Mouse (Mus musculus): ENCODE measurements around the gene Utp14b. TPM values are rescaled to one million over a fixed set of nuclear protein-coding genes. Genes with fewer than 3 reads are reported as not detected.

Utp14b gene
- polyA plus RNA-seq, 1 experiment from 2014 or later = 7.6 TPM

GRCm38 (mm10) chr1:78666585-78666984 is 8.7 kb downstream of the Utp14b start:
- ATAC-seq (ENCODE audit: low FRiP score, low TSS enrichment) = no peak

GRCm38 (mm10) chr1:78682291-78682690 is 24.5 kb downstream of the Utp14b start:
- H3K9me3 ChIP-seq (ENCODE audit: control insufficient read depth, low read length) = no peaks in the 10 kb centered on the region
- no peaks in the 10 kb centered on the region for H3K27me3 ChIP-seq (ENCODE audit: control insufficient read depth, insufficient read depth, low read length)
- H3K36me3 ChIP-seq (ENCODE audit: control insufficient read depth, insufficient read depth, low read length) = peaks cover 5% of the 10 kb centered on the region; the same call in 1 of the 2 replicates
- H3K4me2 ChIP-seq (replicated peaks; ENCODE audit: low read depth, low read length) = no peak overlapping the region
- no peak overlapping the region for H3K27ac ChIP-seq (ENCODE audit: low read depth, low read length)
- ATAC-seq (ENCODE audit: low FRiP score, low TSS enrichment) = no peak
- H3K4me3 ChIP-seq (ENCODE audit: low read length) = no peak overlapping the region
- H3K4me1 ChIP-seq (ENCODE audit: control insufficient read depth, insufficient read depth, low read length) = no peaks in the 10 kb centered on the region
- no peak overlapping the region for H3K9ac ChIP-seq (ENCODE audit: low read depth, low read length)
- 90% methylated on average over 3 of the region's 3 CpGs for WGBS

More at GRCm38 (mm10) chr1:78666585-78666984, 8.7 kb downstream of the Utp14b start:
- 95% methylated on average over 1 of the region's 1 CpGs for WGBS
- Histone ChIP-seq H3K27ac (ENCODE audit: low read depth, low read length) (no peak overlapping the region), H3K4me1 (ENCODE audit: control insufficient read depth, insufficient read depth, low read length) (no peaks in the 10 kb centered on the region), H3K9me3 (ENCODE audit: control insufficient read depth, low read length) (no peaks in the 10 kb centered on the region), H3K27me3 (ENCODE audit: control insufficient read depth, insufficient read depth, low read length) (no peaks in the 10 kb centered on the region), H3K4me3 (ENCODE audit: low read length) (no peak overlapping the region), H3K9ac (ENCODE audit: low read depth, low read length) (no peak overlapping the region), H3K36me3 (ENCODE audit: control insufficient read depth, insufficient read depth, low read length) (peaks cover 42% of the 10 kb centered on the region), H3K4me2 (replicated peaks; ENCODE audit: low read depth, low read length) (no peak overlapping the region)

GRCm38 (mm10) chr1:78684128-78684527 is 26.3 kb downstream of the Utp14b start:
- Histone ChIP-seq H3K36me3 (ENCODE audit: control insufficient read depth, insufficient read depth, low read length) (peaks cover 11% of the 10 kb centered on the region; the same call in 1 of the 2 replicates), H3K9ac (ENCODE audit: low read depth, low read length) (no peak overlapping the region), H3K4me3 (ENCODE audit: low read length) (no peak overlapping the region), H3K27ac (ENCODE audit: low read depth, low read length) (no peak overlapping the region), H3K4me2 (replicated peaks; ENCODE audit: low read depth, low read length) (no peak overlapping the region), H3K4me1 (ENCODE audit: control insufficient read depth, insufficient read depth, low read length) (no peaks in the 10 kb centered on the region), H3K9me3 (ENCODE audit: control insufficient read depth, low read length) (no peaks in the 10 kb centered on the region), H3K27me3 (ENCODE audit: control insufficient read depth, insufficient read depth, low read length) (no peaks in the 10 kb centered on the region)
- ATAC-seq (ENCODE audit: low FRiP score, low TSS enrichment) = no peak
- 88% methylated on average over 8 of the region's 8 CpGs for WGBS

GRCm38 (mm10) chr1:78686872-78687271 is 29.0 kb downstream of the Utp14b start:
- Histone ChIP-seq H3K4me3 (ENCODE audit: low read length) (no peak overlapping the region), H3K4me2 (replicated peaks; ENCODE audit: low read depth, low read length) (no peak overlapping the region), H3K9me3 (ENCODE audit: control insufficient read depth, low read length) (no peaks in the 10 kb centered on the region), H3K9ac (ENCODE audit: low read depth, low read length) (no peak overlapping the region), H3K4me1 (ENCODE audit: control insufficient read depth, insufficient read depth, low read length) (no peaks in the 10 kb centered on the region), H3K27ac (ENCODE audit: low read depth, low read length) (no peak overlapping the region), H3K36me3 (ENCODE audit: control insufficient read depth, insufficient read depth, low read length) (peaks cover 15% of the 10 kb centered on the region; the same call in 1 of the 2 replicates), H3K27me3 (ENCODE audit: control insufficient read depth, insufficient read depth, low read length) (no peaks in the 10 kb centered on the region)
- ATAC-seq (ENCODE audit: low FRiP score, low TSS enrichment) = no peak

- Histone ChIP-seq H3K4me3 (ENCODE audit: low read length) (no peak overlapping the region), H3K27me3 (ENCODE audit: control insufficient read depth, insufficient read depth, low read length) (no peaks in the 10 kb centered on the region), H3K9ac (ENCODE audit: low read depth, low read length) (no peak overlapping the region), H3K36me3 (ENCODE audit: control insufficient read depth, insufficient read depth, low read length) (peaks cover 25% of the 10 kb centered on the region), H3K4me2 (replicated peaks; ENCODE audit: low read depth, low read length) (no peak overlapping the region), H3K9me3 (ENCODE audit: control insufficient read depth, low read length) (no peaks in the 10 kb centered on the region), H3K4me1 (ENCODE audit: control insufficient read depth, insufficient read depth, low read length) (no peaks in the 10 kb centered on the region), H3K27ac (ENCODE audit: low read depth, low read length) (no peak overlapping the region)
- 87% methylated on average over 7 of the region's 7 CpGs for WGBS
- ATAC-seq (ENCODE audit: low FRiP score, low TSS enrichment) = no peak
These were observed 30.3 kb downstream of the Utp14b start for GRCm38 (mm10) chr1:78688149-78688548.

- Histone ChIP-seq H3K9me3 (ENCODE audit: control insufficient read depth, low read length) (no peaks in the 10 kb centered on the region), H3K4me2 (replicated peaks; ENCODE audit: low read depth, low read length) (no peak overlapping the region), H3K27me3 (ENCODE audit: control insufficient read depth, insufficient read depth, low read length) (no peaks in the 10 kb centered on the region), H3K9ac (ENCODE audit: low read depth, low read length) (no peak overlapping the region), H3K36me3 (ENCODE audit: control insufficient read depth, insufficient read depth, low read length) (peaks cover 64% of the 10 kb centered on the region), H3K27ac (ENCODE audit: low read depth, low read length) (no peak overlapping the region), H3K4me1 (ENCODE audit: control insufficient read depth, insufficient read depth, low read length) (no peaks in the 10 kb centered on the region), H3K4me3 (ENCODE audit: low read length) (no peak overlapping the region)
- WGBS = 94% methylated on average over 9 of the region's 9 CpGs
- no peak for ATAC-seq (ENCODE audit: low FRiP score, low TSS enrichment)
These were observed 36.8 kb downstream of the Utp14b start for GRCm38 (mm10) chr1:78694503-78695258.

GRCm38 (mm10) chr1:78696305-78696704 is 38.5 kb downstream of the Utp14b start:
- Histone ChIP-seq H3K4me3 (ENCODE audit: low read length) (no peak overlapping the region), H3K27me3 (ENCODE audit: control insufficient read depth, insufficient read depth, low read length) (no peaks in the 10 kb centered on the region), H3K4me1 (ENCODE audit: control insufficient read depth, insufficient read depth, low read length) (no peaks in the 10 kb centered on the region), H3K9me3 (ENCODE audit: control insufficient read depth, low read length) (no peaks in the 10 kb centered on the region), H3K36me3 (ENCODE audit: control insufficient read depth, insufficient read depth, low read length) (peaks cover 65% of the 10 kb centered on the region), H3K27ac (ENCODE audit: low read depth, low read length) (no peak overlapping the region), H3K4me2 (replicated peaks; ENCODE audit: low read depth, low read length) (no peak overlapping the region), H3K9ac (ENCODE audit: low read depth, low read length) (no peak overlapping the region)
- 86% methylated on average over 2 of the region's 2 CpGs for WGBS
- ATAC-seq (ENCODE audit: low FRiP score, low TSS enrichment) = no peak

GRCm38 (mm10) chr1:78696903-78697302 is 39.1 kb downstream of the Utp14b start:
- Histone ChIP-seq H3K9ac (ENCODE audit: low read depth, low read length) (no peak overlapping the region), H3K27ac (ENCODE audit: low read depth, low read length) (no peak overlapping the region), H3K4me2 (replicated peaks; ENCODE audit: low read depth, low read length) (no peak overlapping the region), H3K4me3 (ENCODE audit: low read length) (no peak overlapping the region), H3K36me3 (ENCODE audit: control insufficient read depth, insufficient read depth, low read length) (peaks cover 68% of the 10 kb centered on the region), H3K27me3 (ENCODE audit: control insufficient read depth, insufficient read depth, low read length) (no peaks in the 10 kb centered on the region), H3K4me1 (ENCODE audit: control insufficient read depth, insufficient read depth, low read length) (no peaks in the 10 kb centered on the region), H3K9me3 (ENCODE audit: control insufficient read depth, low read length) (no peaks in the 10 kb centered on the region)
- 83% methylated on average over 5 of the region's 5 CpGs for WGBS
- no peak for ATAC-seq (ENCODE audit: low FRiP score, low TSS enrichment)

GRCm38 (mm10) chr1:78698138-78698537 is 40.3 kb downstream of the Utp14b start:
- Histone ChIP-seq H3K27ac (ENCODE audit: low read depth, low read length) (no peak overlapping the region), H3K9me3 (ENCODE audit: control insufficient read depth, low read length) (no peaks in the 10 kb centered on the region), H3K27me3 (ENCODE audit: control insufficient read depth, insufficient read depth, low read length) (no peaks in the 10 kb centered on the region), H3K36me3 (ENCODE audit: control insufficient read depth, insufficient read depth, low read length) (peaks cover 67% of the 10 kb centered on the region), H3K4me2 (replicated peaks; ENCODE audit: low read depth, low read length) (no peak overlapping the region), H3K4me3 (ENCODE audit: low read length) (no peak overlapping the region), H3K4me1 (ENCODE audit: control insufficient read depth, insufficient read depth, low read length) (no peaks in the 10 kb centered on the region), H3K9ac (ENCODE audit: low read depth, low read length) (no peak overlapping the region)
- WGBS = 60% methylated on average over 6 of the region's 6 CpGs
- ATAC-seq (ENCODE audit: low FRiP score, low TSS enrichment) = no peak
